Mouse (Mus musculus) lung, postnatal 0 days (tissue): ENCODE data around the gene Olfr993.

Source experiments
- CTCF ChIP-seq: IDR thresholded peaks from 2 replicates; pipeline ENCODE4 v1.5.1; 2016; ENCODE audit warnings: antibody characterized with exemption, mild to moderate bottlenecking
- EP300 ChIP-seq: IDR thresholded peaks from 2 replicates; pipeline ENCODE4 v1.6.1; 2016; ENCODE audit warnings: antibody characterized with exemption, mild to moderate bottlenecking, control low read depth

DNA sequence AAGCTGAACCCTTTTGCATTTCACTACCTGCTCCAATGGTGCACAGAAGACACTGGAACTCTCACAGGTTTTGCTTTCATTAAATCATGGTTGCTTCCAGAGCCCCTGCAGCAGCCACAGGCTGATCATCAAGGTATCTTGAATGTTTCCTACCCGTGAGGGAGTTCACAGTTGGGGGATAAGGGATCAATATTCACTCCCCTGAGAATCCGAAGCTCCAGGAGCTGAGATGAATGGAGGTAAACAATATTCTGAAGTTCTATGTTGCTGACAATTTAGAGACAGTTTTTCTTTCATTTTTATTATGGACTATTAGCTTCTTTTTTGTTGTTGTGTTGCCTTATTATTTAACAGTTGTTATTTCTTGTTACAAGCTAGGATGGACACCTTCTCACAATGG is 5.3 kb downstream of the Olfr993 start, which contains the start of gene Olfr992:
- no peak for TF ChIP-seq CTCF
- no peak for TF ChIP-seq EP300
